Mouse (Mus musculus) adrenal gland, postnatal 0 days (tissue): ENCODE results near the gene Rnf168. TPM values are rescaled to one million over a fixed set of nuclear protein-coding genes. Genes with fewer than 3 reads are reported as not detected.

ENCODE experiments used
- microRNA-seq: library from miRNA; unstranded; fragments of <30 nt; microRNA quantifications from one replicate; pipeline ENCODE4, GENCODE M21; 2016; ENCODE audit warnings: borderline replicate concordance; ENCODE audit not compliant: insufficient number of aligned reads
- polyA plus RNA-seq: library from polyadenylated mRNA; unstranded; fragments of >200 nt; fragmentation: Nextera tagmentation; extraction: Ambion mirVana; gene quantifications from 2 replicates; pipeline ENCODE4 v1.2.1, GENCODE M21; 2015

Gene Rnf168
- polyA plus RNA-seq = 13.7 and 21.8 TPM in 2 replicates

GRCm38 (mm10) chr16:32277308-32278256, at the start of gene Rnf168:
Gene Rnf168, plus strand, starts transcription at chr16:32277459.

GRCm38 (mm10) chr16:32246952-32247370, 30.3 kb upstream of the Rnf168 start, which contains the start of the genes Fbxo45 and Wdr53:
Gene Fbxo45, minus strand, starts transcription at chr16:32247158.
Gene Wdr53, plus strand, starts transcription at chr16:32247227.

GRCm38 (mm10) chr16:32271291-32271690, 6.0 kb upstream of the Rnf168 start, which contains the start of gene Smco1:
Gene Smco1, plus strand, starts transcription at chr16:32271468.

DNA sequence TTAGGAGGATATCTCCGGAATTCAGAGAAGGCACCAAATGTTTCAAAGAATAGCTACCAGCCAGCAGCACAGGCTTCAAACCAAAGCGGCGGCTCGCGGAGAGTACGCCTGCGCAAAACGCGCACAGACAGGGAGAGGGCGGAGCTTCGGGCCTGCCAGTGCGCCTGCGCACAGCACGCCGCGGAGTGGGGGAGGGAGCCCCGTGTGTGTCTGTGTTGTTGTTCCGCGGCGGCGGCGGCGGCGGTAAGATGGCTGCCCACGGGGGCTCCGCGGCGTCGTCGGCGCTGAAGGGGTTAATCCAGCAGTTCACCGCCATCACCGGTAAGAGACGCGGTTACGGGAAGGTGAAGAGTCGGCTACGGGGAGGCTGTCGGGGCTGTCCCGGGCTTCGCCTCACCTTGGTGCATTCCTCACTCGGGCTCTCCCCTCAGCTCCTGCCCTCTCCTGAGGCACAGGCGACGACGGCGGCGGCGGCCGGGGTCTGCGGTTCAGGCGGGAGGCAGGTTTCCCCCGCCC, 54.8 kb downstream of the Rnf168 start, which contains the start of gene Ubxn7:
Ubxn7 (plus strand) TSS at position 218 of the 516 bp plus-strand sequence.

Small RNAs within 50 kb of the gene (microRNA-seq; reads per million reads assigned to microRNA genes)
- gene Mir1946a = not detected

Other genes with a start within 250 kb of the Rnf168 start
- 17.1 and 22.1 TPM in 2 replicates for gene Pak2, start 198.1 kb upstream of the Rnf168 start, polyA plus RNA-seq
- 88.6 and 126 TPM in 2 replicates for gene Pigx, start 177.7 kb upstream of the Rnf168 start, polyA plus RNA-seq
- 23.5 and 34.4 TPM in 2 replicates for gene Cep19, start 177.7 kb upstream of the Rnf168 start, polyA plus RNA-seq
- 10.7 and 17.3 TPM in 2 replicates for gene Nrros, start 111.9 kb upstream of the Rnf168 start, polyA plus RNA-seq
- gene Bex6, start 97.6 kb upstream of the Rnf168 start, polyA plus RNA-seq = not detected in 2 replicates
- 8.3 and 9.9 TPM in 2 replicates for gene Fbxo45, start 30.3 kb upstream of the Rnf168 start, polyA plus RNA-seq
- 17.3 and 26.3 TPM in 2 replicates for gene Wdr53, start 30.2 kb upstream of the Rnf168 start, polyA plus RNA-seq
- not detected in 2 replicates for gene Smco1, start 6.0 kb upstream of the Rnf168 start, polyA plus RNA-seq
- gene Ubxn7, start 54.8 kb downstream of the Rnf168 start, polyA plus RNA-seq = 11.0 and 16.7 TPM in 2 replicates
- not detected in 2 replicates for gene Tm4sf19, start 123.0 kb downstream of the Rnf168 start, polyA plus RNA-seq
- 44.8 and 69.6 TPM in 2 replicates for gene Tctex1d2, start 142.2 kb downstream of the Rnf168 start, polyA plus RNA-seq
- 18.5 and 26.5 TPM in 2 replicates for gene Pcyt1a, start 153.5 kb downstream of the Rnf168 start, polyA plus RNA-seq
- gene Slc51a, start 210.4 kb downstream of the Rnf168 start, polyA plus RNA-seq = 1.3 and 1.7 TPM in 2 replicates
- gene Zdhhc19, start 218.8 kb downstream of the Rnf168 start, polyA plus RNA-seq = not detected in 2 replicates